Mouse (Mus musculus): ENCODE data around the gene Muc20.

DNA sequence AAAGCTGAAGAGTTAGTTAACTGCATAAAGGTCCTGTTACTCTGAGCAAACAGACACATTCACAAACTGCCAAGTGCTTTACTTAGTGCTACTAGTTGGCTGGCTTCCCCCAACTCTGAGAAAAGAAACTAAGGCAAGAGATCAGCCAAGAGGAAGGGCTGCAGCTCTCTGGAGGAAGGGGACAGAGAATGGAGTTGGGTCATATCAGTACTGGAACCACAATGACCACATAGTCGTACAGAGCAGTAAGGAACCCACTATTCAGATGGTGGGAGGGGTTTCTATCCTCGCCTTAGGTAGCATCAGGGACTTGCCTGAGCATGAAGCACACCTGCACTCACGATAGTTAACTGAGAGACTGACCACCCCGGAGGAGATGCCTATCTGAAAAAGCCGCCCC, 25.6 kb upstream of the Muc20 start:
- TF ChIP-seq GATA1 (IDR thresholded peaks at IDR 0.05; ENCODE audit: borderline replicate concordance, low read length): no peak
- TF ChIP-seq FLI1 (IDR thresholded peaks at IDR 0.05; ENCODE audit: low read length): no peak

All from megakaryocyte, embryonic 14.5 days (primary cell).